14 mouse cellular contexts compared by ENCODE assay signal in the genomic region with DNA sequence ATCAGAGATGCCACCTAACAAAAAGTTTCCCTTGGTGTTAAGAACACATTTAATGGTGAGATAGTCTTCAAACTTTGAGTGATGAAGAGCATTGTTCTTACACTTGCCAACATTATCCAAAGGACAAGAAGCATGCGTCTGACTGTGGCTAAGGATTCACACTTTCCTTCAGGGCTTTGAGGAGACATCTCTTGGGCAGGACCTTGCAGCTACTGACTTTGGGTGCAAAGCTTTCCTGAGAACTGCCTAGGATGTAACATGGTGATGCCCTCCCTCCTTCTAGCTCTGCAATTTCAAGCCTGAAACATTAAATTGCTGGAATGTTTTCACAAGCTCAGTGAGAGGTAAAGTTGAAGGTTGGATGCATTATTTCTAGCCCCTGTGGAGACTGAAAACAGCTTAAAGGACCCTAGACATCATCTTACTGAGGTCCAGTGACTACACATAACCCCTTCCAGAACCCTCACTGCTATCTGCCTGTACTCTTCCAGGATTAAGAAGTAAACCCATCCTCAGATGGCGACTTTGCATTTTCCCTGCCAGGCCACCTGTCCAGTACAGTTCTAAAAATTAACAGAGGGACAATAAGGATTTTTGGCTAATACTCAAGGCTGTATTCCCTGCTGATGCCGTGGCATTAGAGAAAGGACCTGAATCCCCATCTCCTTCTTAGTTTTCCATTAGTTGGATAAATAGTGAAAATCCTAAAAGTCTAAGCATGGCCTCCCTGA.
"Had no signal": no experiment of that assay in that cellular context is flagged by ENCODE, and none has a peak within 500 bp of the region (broad histone marks: within the 10 kb centered on the region; RNA-seq: fewer than 3 reads in every experiment).

No protein-coding gene starts in this region.

- H3K4me1 ChIP-seq: limb, embryonic 13.5 days; liver, embryonic 15.5 days; midbrain, embryonic 10.5 days; neural tube, embryonic 15.5 days; stomach, embryonic 15.5 days had no signal

- H3K36me3 ChIP-seq: limb, embryonic 13.5 days; liver, embryonic 15.5 days; midbrain, embryonic 10.5 days; neural tube, embryonic 15.5 days; stomach, embryonic 15.5 days had no signal

- H3K27ac ChIP-seq: limb, embryonic 13.5 days; liver, embryonic 15.5 days; midbrain, embryonic 10.5 days; neural tube, embryonic 15.5 days; stomach, embryonic 15.5 days had no signal

- H3K27me3 ChIP-seq: limb, embryonic 13.5 days; liver, embryonic 15.5 days; neural tube, embryonic 15.5 days; stomach, embryonic 15.5 days had no signal

- H3K9me3 ChIP-seq: limb, embryonic 13.5 days; liver, embryonic 15.5 days; midbrain, embryonic 10.5 days; neural tube, embryonic 15.5 days; stomach, embryonic 15.5 days had no signal

- H3K4me2 ChIP-seq: limb, embryonic 13.5 days; liver, embryonic 11.5 days; liver, embryonic 15.5 days; neural tube, embryonic 15.5 days; stomach, embryonic 15.5 days had no signal

- ATAC-seq: lung, postnatal 0 days had no signal

- DNase-seq: kidney, postnatal 25 days; layer of hippocampus, postnatal 36 days; lung, adult 2 months; lung, postnatal 4 days; midbrain, embryonic 14.5 days; thymus, postnatal 4 days had no signal

- H3K9ac ChIP-seq: limb, embryonic 13.5 days; liver, embryonic 15.5 days; neural tube, embryonic 15.5 days; stomach, embryonic 15.5 days had no signal

- H3K4me3 ChIP-seq: limb, embryonic 13.5 days; liver, embryonic 15.5 days; midbrain, embryonic 10.5 days; myocyte; neural tube, embryonic 15.5 days; stomach, embryonic 15.5 days had no signal
